Mouse (Mus musculus): ENCODE measurements at regions not wholly inside any gene's neighbourhood (a gene's known extent, or its start where the extent isn't known, plus 50 kb on each side); places are given as distances from the start of the nearest gene placed in this dataset.

- no peak for DNase-seq (ENCODE audit: low read depth in 2 of 2, low spot score in 2 of 2)
Measured at GRCm38 (mm10) chr8:8796951-8797350, 106.6 kb upstream of the Arglu1 start.

GRCm38 (mm10) chr8:8794711-8795110 is 104.4 kb upstream of the Arglu1 start:
- no peak for DNase-seq (ENCODE audit: low read depth in 2 of 2, low spot score in 2 of 2)

- no peak for DNase-seq (ENCODE audit: low read depth in 2 of 2, low spot score in 2 of 2)
Measured at GRCm38 (mm10) chr8:8779931-8780330, 89.6 kb upstream of the Arglu1 start.

- DNase-seq (ENCODE audit: low read depth in 2 of 2, low spot score in 2 of 2) = no peak
Measured at GRCm38 (mm10) chr8:8774496-8775015, 84.2 kb upstream of the Arglu1 start.

GRCm38 (mm10) chr8:8772424-8772823 is 82.1 kb upstream of the Arglu1 start:
- DNase-seq (ENCODE audit: low read depth in 2 of 2, low spot score in 2 of 2) = no peak

- no peak for DNase-seq (ENCODE audit: low read depth in 2 of 2, low spot score in 2 of 2)
Measured at GRCm38 (mm10) chr8:8770397-8770796, 80.1 kb upstream of the Arglu1 start.

GRCm38 (mm10) chr8:8762354-8762753 is 72.0 kb upstream of the Arglu1 start:
- no peak for DNase-seq (ENCODE audit: low read depth in 2 of 2, low spot score in 2 of 2)

- no peak for DNase-seq (ENCODE audit: low read depth in 2 of 2, low spot score in 2 of 2)
Measured at GRCm38 (mm10) chr8:8758283-8758682, 68.0 kb upstream of the Arglu1 start.

- DNase-seq (ENCODE audit: low read depth in 2 of 2, low spot score in 2 of 2) = no peak
Measured at GRCm38 (mm10) chr8:8751208-8751607, 60.9 kb upstream of the Arglu1 start.

GRCm38 (mm10) chr8:8746691-8747090 is 56.4 kb upstream of the Arglu1 start:
- DNase-seq (ENCODE audit: low read depth in 2 of 2, low spot score in 2 of 2) = no peak

GRCm38 (mm10) chr8:8745615-8746285 is 55.4 kb upstream of the Arglu1 start:
- DNase-seq (ENCODE audit: low read depth in 2 of 2, low spot score in 2 of 2) = no peak

Data from CD8-positive naive resting alpha-beta T cell, adult 2 months (primary cell).